8 mouse cellular contexts compared by ENCODE assay signal in genomic region chr7:127712461-127713385, GRCm38 (mm10). TPM values are rescaled to one million over a fixed set of nuclear protein-coding genes. Genes with fewer than 3 reads are reported as not detected.
DNase-seq lines count a peak whose midpoint lies in the region; ATAC-seq and TF ChIP-seq lines count a peak whose summit lies in the region.

Ctf1 (plus strand) TSS chr7:127712736.

- peak within 1 kb of the TSS; percentile 71 for H3K9ac ChIP-seq in heart, embryonic 11.5 days (ENCODE audit: low read depth, low read length)
- peak within 1 kb of the TSS; percentile 68 for H3K9ac ChIP-seq in kidney, embryonic 16.5 days (replicated peaks; ENCODE audit: low read length)
- peak within 1 kb of the TSS; percentile 53 for H3K9ac ChIP-seq in liver, embryonic 11.5 days (ENCODE audit: low read depth, low read length)
- H3K9ac ChIP-seq in stomach, embryonic 16.5 days (ENCODE audit: low read length) = peak within 1 kb of the TSS; percentile 74

- no peak within 1 kb of the TSS for H3ac ChIP-seq in myocyte (ENCODE audit: control insufficient read depth, insufficient read length)

- H3K79me2 ChIP-seq in myocyte (ENCODE audit: control insufficient read depth, insufficient read depth) = no peaks in the 10 kb centered on the region

- DNase-seq in 416B (ENCODE audit: low read depth) = peak; percentile 79
- DNase-seq in adrenal gland, postnatal 36 days = peak; percentile 83 to 89
- DNase-seq in liver, embryonic 11.5 days (ENCODE audit: low spot score) = peak; percentile 76

- peak within 1 kb of the TSS; percentile 82 for H3K4me2 ChIP-seq in heart, embryonic 11.5 days
- peak within 1 kb of the TSS; percentile 66 for H3K4me2 ChIP-seq in kidney, embryonic 16.5 days (replicated peaks; ENCODE audit: low read depth, low read length)
- peak within 1 kb of the TSS; percentile 78 for H3K4me2 ChIP-seq in liver, embryonic 11.5 days
- H3K4me2 ChIP-seq in myocyte (ENCODE audit: low read depth) = peak within 1 kb of the TSS; percentile 76
- peak within 1 kb of the TSS; percentile 63 for H3K4me2 ChIP-seq in stomach, embryonic 16.5 days (ENCODE audit: low read depth, low read length)

- WGBS in heart, embryonic 11.5 days (ENCODE audit: insufficient replicate concordance) = 2% methylated on average over 28 of the region's 28 CpGs
- WGBS in kidney, embryonic 16.5 days = 2% methylated on average over 28 of the region's 28 CpGs
- 3% methylated on average over 28 of the region's 28 CpGs for WGBS in liver, embryonic 11.5 days
- 2% methylated on average over 28 of the region's 28 CpGs for WGBS in stomach, embryonic 16.5 days

- no peak for TF ChIP-seq CTCF in embryonic fibroblast, embryonic 13.5 days (IDR thresholded peaks at IDR 0.05; ENCODE audit: borderline replicate concordance, insufficient read depth, low read length)

- H3K36me3 ChIP-seq in heart, embryonic 11.5 days (ENCODE audit: control insufficient read depth, insufficient read depth, low read length) = no peaks in the 10 kb centered on the region
- H3K36me3 ChIP-seq in kidney, embryonic 16.5 days (ENCODE audit: insufficient read depth, low read length) = no peaks in the 10 kb centered on the region
- H3K36me3 ChIP-seq in liver, embryonic 11.5 days (ENCODE audit: control insufficient read depth, insufficient read depth, low read length) = no peaks in the 10 kb centered on the region
- no peaks in the 10 kb centered on the region for H3K36me3 ChIP-seq in myocyte (ENCODE audit: control insufficient read depth, insufficient read depth)
- no peaks in the 10 kb centered on the region for H3K36me3 ChIP-seq in stomach, embryonic 16.5 days (ENCODE audit: control insufficient read depth, insufficient read depth, low read length)

- TF ChIP-seq POLR2A in embryonic fibroblast, embryonic 13.5 days (IDR thresholded peaks at IDR 0.05; ENCODE audit: low read depth, low read length) = peak; percentile 65
- TF ChIP-seq POLR2A in myocyte (IDR thresholded peaks at IDR 0.05; ENCODE audit: insufficient read length, low read depth) = no peak

- peak within 1 kb of the TSS; percentile 91 for H3K27ac ChIP-seq in embryonic fibroblast, embryonic 13.5 days (ENCODE audit: insufficient read depth, low read length)
- peak within 1 kb of the TSS; percentile 79 for H3K27ac ChIP-seq in heart, embryonic 11.5 days (ENCODE audit: low read depth, low read length)
- H3K27ac ChIP-seq in kidney, embryonic 16.5 days (ENCODE audit: low read length) = peak within 1 kb of the TSS; percentile 98
- H3K27ac ChIP-seq in liver, embryonic 11.5 days (ENCODE audit: low read depth, low read length) = peak within 1 kb of the TSS; percentile 74
- H3K27ac ChIP-seq in stomach, embryonic 16.5 days (ENCODE audit: low read length) = peak within 1 kb of the TSS; percentile 98

- H3K4me1 ChIP-seq in embryonic fibroblast, embryonic 13.5 days (ENCODE audit: control insufficient read depth, insufficient read depth, low read length) = peaks cover 4% of the 10 kb centered on the region; the same call in 1 of the 2 replicates
- H3K4me1 ChIP-seq in heart, embryonic 11.5 days (ENCODE audit: control insufficient read depth, insufficient read depth, low read length) = peaks cover 17% of the 10 kb centered on the region
- H3K4me1 ChIP-seq in kidney, embryonic 16.5 days (ENCODE audit: insufficient read depth, low read length) = peaks cover 49% of the 10 kb centered on the region
- H3K4me1 ChIP-seq in liver, embryonic 11.5 days (replicated peaks; ENCODE audit: control insufficient read depth, insufficient read depth, low read length) = peaks cover 27% of the 10 kb centered on the region
- peaks cover 26% of the 10 kb centered on the region for H3K4me1 ChIP-seq in stomach, embryonic 16.5 days (ENCODE audit: control insufficient read depth, insufficient read depth, low read length)

- peak within 1 kb of the TSS; percentile 36 for H3K4me3 ChIP-seq in embryonic fibroblast, embryonic 13.5 days (ENCODE audit: insufficient read depth, low read length)
- H3K4me3 ChIP-seq in heart, embryonic 11.5 days (ENCODE audit: low read depth, low read length) = peak within 1 kb of the TSS; percentile 38
- H3K4me3 ChIP-seq in kidney, embryonic 16.5 days (ENCODE audit: low read length) = peak within 1 kb of the TSS; percentile 50
- peak within 1 kb of the TSS; percentile 41 for H3K4me3 ChIP-seq in liver, embryonic 11.5 days (ENCODE audit: low read depth, low read length)
- peak within 1 kb of the TSS; percentile 26 for H3K4me3 ChIP-seq in myocyte
- peak within 1 kb of the TSS; percentile 52 for H3K4me3 ChIP-seq in stomach, embryonic 16.5 days (replicated peaks; ENCODE audit: low read length)

- H3K9me3 ChIP-seq in heart, embryonic 11.5 days (replicated peaks; ENCODE audit: control insufficient read depth, low read length) = no peaks in the 10 kb centered on the region
- no peaks in the 10 kb centered on the region for H3K9me3 ChIP-seq in kidney, embryonic 16.5 days (ENCODE audit: low read length)
- no peaks in the 10 kb centered on the region for H3K9me3 ChIP-seq in liver, embryonic 11.5 days (ENCODE audit: control insufficient read depth, low read length)
- H3K9me3 ChIP-seq in stomach, embryonic 16.5 days (replicated peaks; ENCODE audit: control insufficient read depth, low read length) = no peaks in the 10 kb centered on the region

- no peaks in the 10 kb centered on the region; the same call in 1 of the 2 replicates for H3K27me3 ChIP-seq in heart, embryonic 11.5 days (ENCODE audit: control insufficient read depth, insufficient read depth, low read length)
- no peaks in the 10 kb centered on the region for H3K27me3 ChIP-seq in kidney, embryonic 16.5 days (ENCODE audit: insufficient read depth, low read length)
- no peaks in the 10 kb centered on the region for H3K27me3 ChIP-seq in liver, embryonic 11.5 days (replicated peaks; ENCODE audit: control insufficient read depth, insufficient read depth, low read length)
- H3K27me3 ChIP-seq in myocyte (ENCODE audit: control insufficient read depth, insufficient read depth, insufficient read length) = no peaks in the 10 kb centered on the region
- H3K27me3 ChIP-seq in stomach, embryonic 16.5 days (ENCODE audit: control insufficient read depth, insufficient read depth, low read length) = no peaks in the 10 kb centered on the region

- ATAC-seq in heart, embryonic 11.5 days (replicated peaks; ENCODE audit: insufficient number of reproducible peaks, low FRiP score, low TSS enrichment) = peak; percentile 35; the same call in 1 of the 2 replicates
- ATAC-seq in kidney, embryonic 16.5 days (ENCODE audit: low FRiP score, low TSS enrichment) = peak; percentile 37
- peak; percentile 34 for ATAC-seq in liver, embryonic 11.5 days (replicated peaks; ENCODE audit: low FRiP score)
- peak; percentile 61 for ATAC-seq in stomach, embryonic 16.5 days (ENCODE audit: insufficient read depth, low FRiP score)

TF ChIP-seq in myocyte, 11 proteins besides CTCF, POLR2A, EP300 and RAD21:
- peak in 1 of 3 experiments; percentile 1 for TF ChIP-seq MYOG (IDR thresholded peaks at IDR 0.05; ENCODE audit: control insufficient read depth in 1 of 3, insufficient read depth in 1 of 3, insufficient read length in 2 of 3, low read depth in 2 of 3)
- no peak for TF ChIP-seq POLR2AphosphoS2 (IDR thresholded peaks at IDR 0.05; ENCODE audit: insufficient read length, low read depth)

RNA-seq across cellular contexts. Expression of gene Ctf1, which starts in this region (rescaled TPM):
- 1 to 10 TPM; 3.2 to 4.2 TPM for total RNA-seq in adrenal gland, postnatal 36 days (2021)
- 14.9 and 27.8 TPM in 2 replicates for polyA plus RNA-seq in embryonic fibroblast, embryonic 13.5 days (2011; ENCODE audit: insufficient read length, low read depth, missing spikeins)
- 4.7 and 4.9 TPM in 2 replicates for polyA plus RNA-seq in heart, embryonic 11.5 days (2014; fragmentation: Nextera tagmentation; extraction: Ambion mirVana)
- polyA plus RNA-seq in kidney, embryonic 16.5 days (2015; fragmentation: Nextera tagmentation; extraction: Ambion mirVana) = 14.0 and 14.7 TPM in 2 replicates
- 5.5 and 5.8 TPM in 2 replicates for polyA plus RNA-seq in liver, embryonic 11.5 days (2014; fragmentation: Nextera tagmentation; extraction: Ambion mirVana)
- 8.9 TPM for polyA plus RNA-seq in myocyte (2012; fragmentation: generic; extraction: Trizol)
- 8.1 and 10.3 TPM in 2 replicates for polyA plus RNA-seq in stomach, embryonic 16.5 days (2015; fragmentation: Nextera tagmentation; extraction: Ambion mirVana)

Comparison
In these comparisons a context has a peak if more than half of its experiments do, and no peak if none do; other contexts are left out.
1. Peak in every context shown above with its lines: DNase-seq, ATAC-seq, H3K4me3 ChIP-seq and H3K27ac ChIP-seq.